Mouse (Mus musculus) limb, embryonic 10.5 days (tissue): Measurements from ENCODE around the gene Asf1b. TPM values are rescaled to one million over a fixed set of nuclear protein-coding genes. Genes with fewer than 3 reads are reported as not detected.

ENCODE experiments used
- DNase-seq: peaks from one replicate; pipeline ENCODE4 v3.0.0-alpha.2; 2017; ENCODE audit warnings: low spot score
- H3K27ac ChIP-seq: fragments of 300-500 bp; sonication (generic); 2 replicates; pipeline ENCODE4 v1.5.1; 2016; ENCODE audit warnings: mild to moderate bottlenecking
- H3K27me3 ChIP-seq: fragments of 300-500 bp; sonication (generic); 2 replicates; pipeline ENCODE4 v1.6.1; 2016; ENCODE audit warnings: low read depth, mild to moderate bottlenecking; ENCODE audit not compliant: poor library complexity, severe bottlenecking
- H3K36me3 ChIP-seq: fragments of 300-500 bp; sonication (generic); 2 replicates; pipeline ENCODE4 v1.6.1; 2016; ENCODE audit warnings: mild to moderate bottlenecking, moderate library complexity
- H3K4me1 ChIP-seq: fragments of 300-500 bp; sonication (generic); 2 replicates; pipeline ENCODE4 v1.6.1; 2016
- H3K4me3 ChIP-seq: fragments of 300-500 bp; sonication (generic); 2 replicates; pipeline ENCODE4 v1.5.1; 2016; ENCODE audit warnings: mild to moderate bottlenecking, moderate library complexity
- H3K9me3 ChIP-seq: fragments of 300-500 bp; sonication (generic); replicated peaks from 2 replicates; pipeline ENCODE4 v1.6.1; 2016; ENCODE audit warnings: mild to moderate bottlenecking
- WGBS: fragments of 180-500 bp; shearing (Covaris S2); methylation state at CpG from one replicate; pipeline ENCODE4 v1.1.7; 2016; 5-methylcytosine and 5-hydroxymethylcytosine counted together
- polyA plus RNA-seq: library from polyadenylated mRNA; unstranded; fragments of >200 nt; fragmentation: Nextera tagmentation; extraction: Ambion mirVana; gene quantifications from 2 replicates; pipeline ENCODE4 v1.2.1, GENCODE M21; 2016

The Asf1b gene
- polyA plus RNA-seq, 1 experiment from 2014 or later: 94.6 TPM

DNA sequence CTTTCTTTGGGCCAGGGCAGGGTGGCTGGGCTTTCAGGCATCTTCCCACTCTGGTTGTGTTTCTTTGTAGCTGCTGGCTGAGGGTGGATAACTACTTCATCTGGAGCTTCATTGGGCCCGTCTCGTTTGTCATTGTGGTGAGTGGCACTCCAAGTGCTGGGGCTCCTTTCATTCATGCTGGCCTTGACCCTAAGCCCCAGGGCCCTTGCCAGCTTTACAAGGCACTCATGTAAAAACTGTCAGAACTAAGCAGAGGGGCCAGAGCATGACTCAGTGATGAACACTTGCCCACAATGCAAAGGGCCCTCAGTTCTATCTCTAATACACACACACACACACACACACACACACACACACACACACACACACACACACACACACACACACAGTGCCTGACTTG is 20.3 kb upstream of the Asf1b start:
- peaks cover 99% of the 10 kb centered on the region for H3K36me3 ChIP-seq

DNA sequence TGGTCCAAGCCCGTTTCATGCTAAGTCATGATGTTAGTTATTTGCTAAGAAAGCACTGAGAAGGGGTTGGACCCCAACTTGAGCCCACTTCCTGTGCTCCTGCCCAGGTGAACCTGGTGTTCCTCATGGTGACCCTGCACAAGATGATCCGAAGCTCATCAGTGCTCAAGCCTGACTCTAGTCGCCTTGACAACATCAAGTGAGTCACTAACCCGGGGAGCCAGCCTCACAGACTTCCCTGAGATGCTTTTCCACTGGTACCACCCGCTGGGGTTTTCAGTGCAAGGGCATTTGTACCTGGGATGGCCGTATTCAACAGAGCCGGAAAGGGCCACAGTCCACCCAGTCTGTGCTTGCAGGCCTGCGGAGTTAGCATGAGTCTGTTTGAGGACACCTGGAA is 19.9 kb upstream of the Asf1b start:
- Histone ChIP-seq H3K4me3 (no peak overlapping the region), H3K27me3 (no peaks in the 10 kb centered on the region), H3K4me1 (no peaks in the 10 kb centered on the region), H3K9me3 (no peaks in the 10 kb centered on the region), H3K36me3 (peaks cover 98% of the 10 kb centered on the region), H3K27ac (no peak overlapping the region)
- WGBS: 94% methylated on average over 8 of the region's 8 CpGs
- no peak for DNase-seq

More for the DNA sequence above, 20.3 kb upstream of the Asf1b start:
- DNase-seq: no peak
- Histone ChIP-seq H3K9me3 (no peaks in the 10 kb centered on the region), H3K4me1 (no peaks in the 10 kb centered on the region), H3K27me3 (no peaks in the 10 kb centered on the region), H3K27ac (no peak overlapping the region), H3K4me3 (no peak overlapping the region)
- 89% methylated on average over 2 of the region's 2 CpGs for WGBS

- no peak for DNase-seq
Observed at GRCm38 (mm10) chr8:83937645-83938044, 17.7 kb upstream of the Asf1b start.

DNA sequence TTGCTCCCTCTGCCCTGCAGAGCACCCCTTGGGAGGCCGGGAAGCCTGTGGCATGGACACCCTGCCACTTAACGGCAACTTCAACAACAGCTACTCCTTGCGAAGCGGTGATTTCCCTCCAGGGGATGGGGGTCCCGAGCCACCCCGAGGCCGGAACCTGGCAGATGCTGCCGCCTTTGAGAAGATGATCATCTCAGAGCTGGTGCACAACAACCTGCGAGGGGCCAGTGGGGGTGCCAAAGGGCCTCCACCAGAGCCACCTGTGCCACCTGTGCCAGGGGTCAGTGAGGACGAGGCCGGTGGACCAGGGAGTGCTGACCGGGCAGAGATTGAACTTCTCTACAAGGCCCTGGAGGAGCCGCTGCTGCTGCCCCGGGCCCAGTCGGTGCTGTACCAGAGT is 17.0 kb upstream of the Asf1b start:
- Histone ChIP-seq H3K27ac (no peak overlapping the region), H3K4me3 (no peak overlapping the region), H3K9me3 (no peaks in the 10 kb centered on the region), H3K27me3 (no peaks in the 10 kb centered on the region), H3K4me1 (no peaks in the 10 kb centered on the region), H3K36me3 (peaks cover 69% of the 10 kb centered on the region)
- 94% methylated on average over 15 of the region's 15 CpGs for WGBS
- DNase-seq: no peak

More at GRCm38 (mm10) chr8:83937645-83938044, 17.7 kb upstream of the Asf1b start:
- Histone ChIP-seq H3K27me3 (no peaks in the 10 kb centered on the region), H3K4me1 (no peaks in the 10 kb centered on the region), H3K4me3 (no peak overlapping the region), H3K9me3 (no peaks in the 10 kb centered on the region), H3K27ac (no peak overlapping the region), H3K36me3 (peaks cover 75% of the 10 kb centered on the region)
- 92% methylated on average over 7 of the region's 7 CpGs for WGBS

- WGBS: 72% methylated on average over 6 of the region's 6 CpGs
- peaks cover 40% of the 10 kb centered on the region for H3K36me3 ChIP-seq
- DNase-seq: no peak
- no peaks in the 10 kb centered on the region for H3K27me3 ChIP-seq
- no peaks in the 10 kb centered on the region for H3K9me3 ChIP-seq
- no peaks in the 10 kb centered on the region for H3K4me1 ChIP-seq
- H3K4me3 ChIP-seq: no peak overlapping the region
- no peak overlapping the region for H3K27ac ChIP-seq
Observed at GRCm38 (mm10) chr8:83941066-83941677, 14.1 kb upstream of the Asf1b start.

DNA sequence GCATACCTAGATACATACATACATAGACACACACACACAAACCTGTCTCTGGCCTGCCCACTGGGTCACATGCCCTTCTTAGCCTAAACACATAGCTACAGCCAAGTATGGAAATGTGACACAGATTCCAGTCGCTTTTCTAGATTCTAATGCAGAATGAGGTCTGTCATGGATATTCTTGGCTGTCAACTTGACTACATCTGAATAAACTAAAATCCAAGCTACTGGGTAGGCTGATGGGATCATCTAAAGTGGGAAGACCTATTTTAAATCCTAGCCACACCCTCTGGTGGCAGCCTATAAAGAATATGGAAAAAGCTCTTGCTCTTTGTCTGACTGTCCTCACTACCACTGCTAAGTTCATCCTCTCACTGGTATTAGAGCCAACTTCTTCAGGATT is 12.9 kb upstream of the Asf1b start:
- Histone ChIP-seq H3K4me3 (no peak overlapping the region), H3K9me3 (no peaks in the 10 kb centered on the region), H3K4me1 (no peaks in the 10 kb centered on the region), H3K36me3 (peaks cover 27% of the 10 kb centered on the region), H3K27me3 (no peaks in the 10 kb centered on the region), H3K27ac (no peak overlapping the region)
- DNase-seq: no peak
- 81% methylated on average over 1 of the region's 1 CpGs for WGBS

DNA sequence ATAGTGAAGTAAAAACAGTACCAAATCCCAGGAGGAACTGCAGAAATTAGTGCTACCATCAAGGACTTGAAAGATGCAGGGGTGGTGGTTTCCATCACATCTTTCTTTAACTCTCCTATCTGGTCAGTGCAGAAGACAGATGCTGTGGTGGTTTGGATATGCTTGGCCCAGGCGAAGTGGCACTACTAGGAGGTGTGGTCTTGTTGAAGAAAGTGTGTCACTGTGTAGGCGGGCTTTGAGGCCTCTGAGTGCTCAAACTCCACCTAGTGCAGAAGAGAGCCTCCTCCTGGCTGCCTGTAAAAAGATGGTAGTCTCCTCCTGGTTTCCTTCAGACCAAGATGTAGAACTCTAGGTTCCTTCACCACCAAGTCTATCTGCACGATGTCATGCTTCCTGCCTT is 9.8 kb upstream of the Asf1b start:
- no peaks in the 10 kb centered on the region; the same call in 1 of the 2 replicates for H3K36me3 ChIP-seq
- no peak overlapping the region for H3K4me3 ChIP-seq
- H3K9me3 ChIP-seq: no peaks in the 10 kb centered on the region
- no peaks in the 10 kb centered on the region for H3K4me1 ChIP-seq
- no peak overlapping the region for H3K27ac ChIP-seq
- H3K27me3 ChIP-seq: no peaks in the 10 kb centered on the region
- DNase-seq: no peak
- WGBS: 65% methylated on average over 3 of the region's 3 CpGs

DNA sequence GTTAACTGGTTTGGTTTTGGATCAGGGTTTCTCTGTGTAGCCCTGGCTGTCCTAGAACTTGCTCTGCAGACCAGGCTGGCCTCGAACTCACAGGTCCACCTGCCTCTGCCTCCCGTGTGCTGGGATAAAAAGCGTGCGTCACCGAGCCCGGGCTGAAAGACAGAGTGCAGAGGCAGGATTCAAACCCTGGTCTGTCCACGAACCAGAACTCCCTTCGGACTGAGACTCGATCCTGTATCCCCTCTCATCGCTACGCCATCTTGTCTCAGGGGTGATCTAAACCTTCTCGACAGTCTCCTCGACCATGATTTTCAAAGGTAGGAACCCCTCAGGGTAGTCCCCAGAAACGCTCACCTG is 580 bp upstream of the Asf1b start:
- Histone ChIP-seq H3K4me3 (peak overlapping the region; percentile 84), H3K4me1 (peaks cover 21% of the 10 kb centered on the region), H3K27ac (peak overlapping the region; percentile 81), H3K9me3 (no peaks in the 10 kb centered on the region), H3K27me3 (no peaks in the 10 kb centered on the region), H3K36me3 (peaks cover 8% of the 10 kb centered on the region; the same call in 1 of the 2 replicates)
- DNase-seq: no peak
- 2% methylated on average over 14 of the region's 14 CpGs for WGBS

DNA sequence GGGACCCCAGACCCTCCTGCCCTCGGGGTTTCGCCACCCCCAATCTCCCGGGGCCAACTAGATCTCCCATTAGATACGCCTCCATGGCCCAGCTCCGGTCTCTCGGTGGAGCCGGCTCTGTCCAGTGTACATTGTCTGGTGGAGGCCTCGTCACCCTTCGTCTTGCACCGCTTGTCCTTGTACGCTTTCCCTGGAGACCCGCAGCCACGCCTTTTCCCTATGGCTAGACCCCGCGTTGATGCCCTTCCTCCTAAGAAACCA is 581 bp downstream of the Asf1b start:
- Histone ChIP-seq H3K4me3 (peak overlapping the region; percentile 84), H3K36me3 (peaks cover 8% of the 10 kb centered on the region; the same call in 1 of the 2 replicates), H3K27me3 (no peaks in the 10 kb centered on the region), H3K9me3 (no peaks in the 10 kb centered on the region), H3K4me1 (peaks cover 21% of the 10 kb centered on the region), H3K27ac (peak overlapping the region; percentile 81)
- 1% methylated on average over 15 of the region's 15 CpGs for WGBS
- no peak for DNase-seq

GRCm38 (mm10) chr8:83956789-83957188 is 1.5 kb downstream of the Asf1b start:
- no peaks in the 10 kb centered on the region for H3K27me3 ChIP-seq
- H3K9me3 ChIP-seq: no peaks in the 10 kb centered on the region
- H3K4me1 ChIP-seq: peaks cover 21% of the 10 kb centered on the region
- peaks cover 8% of the 10 kb centered on the region; the same call in 1 of the 2 replicates for H3K36me3 ChIP-seq
- peak overlapping the region; percentile 84 for H3K4me3 ChIP-seq
- DNase-seq: no peak
- 34% methylated on average over 1 of the region's 1 CpGs for WGBS
- no peak overlapping the region for H3K27ac ChIP-seq

DNA sequence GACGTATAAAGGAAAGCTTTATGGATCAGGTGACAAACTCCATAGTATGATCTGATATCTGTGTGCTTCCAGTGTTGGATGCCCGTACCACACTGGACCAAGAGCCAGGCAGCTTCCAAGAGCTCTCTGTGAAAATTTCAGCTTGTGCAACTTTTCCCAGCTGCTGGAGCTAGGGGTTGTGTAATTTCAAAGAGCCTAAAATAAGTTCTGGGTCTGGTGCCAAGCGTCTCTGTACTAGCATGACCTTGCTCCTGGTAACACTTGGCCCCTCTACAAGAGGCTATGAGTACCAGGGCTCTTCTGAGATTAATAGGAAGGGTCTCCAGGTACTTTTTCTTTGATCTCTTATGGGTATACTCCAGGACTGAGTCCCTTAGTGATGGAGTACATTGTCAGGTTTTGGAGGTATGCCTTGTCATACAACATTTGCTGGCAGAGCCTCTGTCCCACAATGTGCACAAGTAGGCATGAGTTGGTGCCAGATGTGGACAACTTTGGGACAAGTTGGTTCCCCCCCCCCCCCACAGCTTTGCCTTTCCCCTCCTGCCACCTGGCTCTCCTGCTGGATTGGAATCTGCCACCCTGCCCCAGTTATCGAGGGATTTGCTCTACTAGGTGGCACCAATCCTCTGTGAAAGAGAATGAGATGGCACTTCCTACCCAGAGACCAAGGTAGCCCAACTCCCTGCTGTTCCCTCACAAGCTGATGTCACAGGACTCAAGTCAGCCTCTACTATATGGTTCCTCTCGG is 8.9 kb downstream of the Asf1b start:
- H3K27me3 ChIP-seq: no peaks in the 10 kb centered on the region
- DNase-seq: no peak
- WGBS: 90% methylated on average over 5 of the region's 5 CpGs
- H3K36me3 ChIP-seq: peaks cover 54% of the 10 kb centered on the region
- H3K27ac ChIP-seq: no peak overlapping the region
- no peak overlapping the region for H3K4me3 ChIP-seq
- H3K9me3 ChIP-seq: no peaks in the 10 kb centered on the region
- no peaks in the 10 kb centered on the region for H3K4me1 ChIP-seq

- H3K36me3 ChIP-seq: peaks cover 64% of the 10 kb centered on the region
- H3K4me3 ChIP-seq: no peak overlapping the region
- peaks cover 14% of the 10 kb centered on the region for H3K4me1 ChIP-seq
- 96% methylated on average over 7 of the region's 7 CpGs for WGBS
- H3K27ac ChIP-seq: no peak overlapping the region
- H3K27me3 ChIP-seq: no peaks in the 10 kb centered on the region
- no peak for DNase-seq
- H3K9me3 ChIP-seq: no peaks in the 10 kb centered on the region
Observed at GRCm38 (mm10) chr8:83967701-83968100, 12.4 kb downstream of the Asf1b start.

DNA sequence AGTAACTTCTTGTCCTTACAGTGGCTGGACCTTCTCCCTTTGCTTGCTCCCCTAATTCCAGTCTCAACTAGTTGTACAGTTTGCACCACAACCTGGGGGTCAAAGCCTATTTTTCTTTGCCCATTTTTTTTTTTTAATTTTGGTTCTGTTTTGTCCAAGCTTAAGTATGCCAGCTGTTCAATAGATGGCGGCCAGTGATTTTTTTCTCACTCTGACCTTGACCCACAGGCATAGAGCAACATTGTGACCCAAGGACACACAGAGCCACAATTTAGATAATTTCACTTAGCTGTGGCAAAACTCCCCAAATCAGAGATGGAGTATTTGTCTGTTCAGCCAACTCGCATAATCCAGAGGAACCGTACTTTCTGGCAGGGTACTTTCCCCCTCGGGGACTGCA is 15.8 kb downstream of the Asf1b start:
- 92% methylated on average over 4 of the region's 4 CpGs for WGBS
- no peaks in the 10 kb centered on the region for H3K27me3 ChIP-seq
- no peak overlapping the region for H3K4me3 ChIP-seq
- H3K36me3 ChIP-seq: peaks cover 50% of the 10 kb centered on the region
- no peaks in the 10 kb centered on the region for H3K9me3 ChIP-seq
- H3K4me1 ChIP-seq: peaks cover 33% of the 10 kb centered on the region
- no peak overlapping the region for H3K27ac ChIP-seq
- DNase-seq: no peak
